Mouse (Mus musculus): ENCODE measurements around the gene S100a5. TPM values are rescaled to one million over a fixed set of nuclear protein-coding genes. Genes with fewer than 3 reads are reported as not detected.

Gene S100a5
- total RNA-seq, 2 experiments from 2014 or later: not detected

Other genes starting within 250 kb of the S100a5 start
- 0.21 and 0.33 TPM in 2 replicates for gene Slc27a3, start 218.6 kb upstream of the S100a5 start, total RNA-seq (2015)
- gene Slc27a3, start 218.6 kb upstream of the S100a5 start, total RNA-seq (2017): 1.1 and 3.0 TPM in 2 replicates
- 13.7 and 14.7 TPM in 2 replicates for gene Ints3, start 174.9 kb upstream of the S100a5 start, total RNA-seq (2015)
- 14.9 and 20.5 TPM in 2 replicates for gene Ints3, start 174.9 kb upstream of the S100a5 start, total RNA-seq (2017)
- gene Npr1, start 142.7 kb upstream of the S100a5 start, total RNA-seq (2015): not detected in 2 replicates
- 0.08 TPM in 1 of 2 replicates, not detected in the other for gene Npr1, start 142.7 kb upstream of the S100a5 start, total RNA-seq (2017)
- 51.8 and 57.3 TPM in 2 replicates for gene Ilf2, start 132.4 kb upstream of the S100a5 start, total RNA-seq (2015)
- gene Ilf2, start 132.4 kb upstream of the S100a5 start, total RNA-seq (2017): 103 and 111 TPM in 2 replicates
- gene Snapin, start 117.5 kb upstream of the S100a5 start, total RNA-seq (2015): 41.6 and 47.3 TPM in 2 replicates
- 40.9 and 49.5 TPM in 2 replicates for gene Snapin, start 117.5 kb upstream of the S100a5 start, total RNA-seq (2017)
- 97.7 and 99.3 TPM in 2 replicates for gene Chtop, start 99.0 kb upstream of the S100a5 start, total RNA-seq (2015)
- gene Chtop, start 99.0 kb upstream of the S100a5 start, total RNA-seq (2017): 85.7 and 88.3 TPM in 2 replicates
- gene S100a1, start 94.1 kb upstream of the S100a5 start, total RNA-seq (2015): 70.5 and 89.5 TPM in 2 replicates
- gene S100a1, start 94.1 kb upstream of the S100a5 start, total RNA-seq (2017): 50.9 and 80.4 TPM in 2 replicates
- 121 and 128 TPM in 2 replicates for gene S100a13, start 94.1 kb upstream of the S100a5 start, total RNA-seq (2015)
- gene S100a13, start 94.1 kb upstream of the S100a5 start, total RNA-seq (2017): 141 and 179 TPM in 2 replicates
- gene S100a14, start 81.7 kb upstream of the S100a5 start, total RNA-seq (2015): not detected in 2 replicates
- gene S100a14, start 81.7 kb upstream of the S100a5 start, total RNA-seq (2017): 0.16 TPM in 1 of 2 replicates, not detected in the other
- not detected in 2 replicates for gene S100a16, start 71.3 kb upstream of the S100a5 start, total RNA-seq (2015)
- gene S100a16, start 71.3 kb upstream of the S100a5 start, total RNA-seq (2017): not detected in 2 replicates
- gene S100a3, start 47.9 kb upstream of the S100a5 start, total RNA-seq (2015): 0.66 TPM in 1 of 2 replicates, not detected in the other
- gene S100a3, start 47.9 kb upstream of the S100a5 start, total RNA-seq (2017): not detected in 2 replicates
- gene S100a2, start 18.3 kb upstream of the S100a5 start, total RNA-seq (2015): not detected in 2 replicates
- not detected in 2 replicates for gene S100a2, start 18.3 kb upstream of the S100a5 start, total RNA-seq (2017)
- gene Gm42674, start 6.6 kb upstream of the S100a5 start, total RNA-seq (2015): not detected in 2 replicates
- 2.9 and 5.7 TPM in 2 replicates for gene Gm42674, start 6.6 kb upstream of the S100a5 start, total RNA-seq (2017)
- gene S100a4, start 4.8 kb upstream of the S100a5 start, total RNA-seq (2015): 2,878 and 2,936 TPM in 2 replicates
- gene S100a4, start 4.8 kb upstream of the S100a5 start, total RNA-seq (2017): 3,102 and 3,469 TPM in 2 replicates
- 2,141 and 2,313 TPM in 2 replicates for gene S100a6, start 4.4 kb downstream of the S100a5 start, total RNA-seq (2015)
- 1,043 and 1,047 TPM in 2 replicates for gene S100a6, start 4.4 kb downstream of the S100a5 start, total RNA-seq (2017)
- 0.11 and 0.31 TPM in 2 replicates for gene S100a7a, start 45.5 kb downstream of the S100a5 start, total RNA-seq (2015)
- 0.29 TPM in 1 of 2 replicates, not detected in the other for gene S100a7a, start 45.5 kb downstream of the S100a5 start, total RNA-seq (2017)
- 16,705 and 21,369 TPM in 2 replicates for gene S100a8, start 60.5 kb downstream of the S100a5 start, total RNA-seq (2015)
- 18,572 and 19,307 TPM in 2 replicates for gene S100a8, start 60.5 kb downstream of the S100a5 start, total RNA-seq (2017)
- 25,767 and 33,746 TPM in 2 replicates for gene S100a9, start 87.2 kb downstream of the S100a5 start, total RNA-seq (2015)
- gene S100a9, start 87.2 kb downstream of the S100a5 start, total RNA-seq (2017): 12,484 and 18,004 TPM in 2 replicates
- gene Pglyrp4, start 118.4 kb downstream of the S100a5 start, total RNA-seq (2015): 0.07 TPM in 1 of 2 replicates, not detected in the other
- gene Pglyrp4, start 118.4 kb downstream of the S100a5 start, total RNA-seq (2017): 0.28 and 0.44 TPM in 2 replicates
- gene Gm5849, start 169.4 kb downstream of the S100a5 start, total RNA-seq (2015): not detected in 2 replicates
- gene Gm5849, start 169.4 kb downstream of the S100a5 start, total RNA-seq (2017): not detected in 2 replicates

All from megakaryocyte, adult 5-6 weeks (primary cell).